Mouse (Mus musculus) spleen, adult 2 months (tissue): Measurements from ENCODE around the gene Sash1. TPM values are rescaled to one million over a fixed set of nuclear protein-coding genes. Genes with fewer than 3 reads are reported as not detected.

Source experiments
- DNase-seq, 2 experiments: peaks; one replicate each; pipeline versions ENCODE4 v3.0.0 to v3.0.0-alpha.2; 2012 to 2021; ENCODE audit warnings: low spot score in 2 of 2, low read depth in 1 of 2
- H3K27ac ChIP-seq: fragments of 200-500 bp; 2 replicates; pipeline ENCODE4 v1.5.1; 2012; ENCODE audit warnings: low read length, inconsistent platforms; ENCODE audit not compliant: insufficient read depth
- H3K27me3 ChIP-seq: fragments of 200-500 bp; 2 replicates; pipeline ENCODE4 v1.6.1; 2012; ENCODE audit warnings: mild to moderate bottlenecking, moderate library complexity, low read length, inconsistent platforms; ENCODE audit not compliant: control insufficient read depth, insufficient read depth
- H3K36me3 ChIP-seq: fragments of 200-500 bp; 2 replicates; pipeline ENCODE4 v1.6.1; 2012; ENCODE audit warnings: mild to moderate bottlenecking, low read length, inconsistent platforms; ENCODE audit not compliant: control insufficient read depth, insufficient read depth
- H3K4me1 ChIP-seq: fragments of 200-500 bp; 2 replicates; pipeline ENCODE4 v1.6.1; 2011; ENCODE audit warnings: inconsistent platforms; ENCODE audit not compliant: control insufficient read depth, insufficient read depth, insufficient read length
- H3K4me3 ChIP-seq: fragments of 200-500 bp; 2 replicates; pipeline ENCODE4 v1.5.1; 2011; ENCODE audit warnings: mild to moderate bottlenecking, inconsistent platforms; ENCODE audit not compliant: insufficient read depth, insufficient read length; ENCODE audit errors: extremely low read depth
- CTCF ChIP-seq: fragments of 200-500 bp; IDR thresholded peaks from 2 replicates; pipeline ENCODE4 v1.5.1; 2011; ENCODE audit warnings: mild to moderate bottlenecking, inconsistent platforms; ENCODE audit not compliant: insufficient read depth, insufficient read length, insufficient replicate concordance; ENCODE audit errors: extremely low read depth
- POLR2A ChIP-seq: fragments of 200-500 bp; IDR thresholded peaks from 2 replicates; pipeline ENCODE4 v1.6.1; 2011; ENCODE audit warnings: low read depth, low read length, inconsistent platforms
- WGBS: fragments of 180-500 bp; shearing (Covaris S2); methylation state at CpG from one replicate; pipeline ENCODE4 v1.1.7; 2018; 5-methylcytosine and 5-hydroxymethylcytosine counted together
- polyA plus RNA-seq: library from polyadenylated mRNA; depleted of rRNA; stranded (reverse); fragments of >200 nt; gene quantifications from 2 replicates; pipeline ENCODE4 v1.2.3, GENCODE M21; 2012

Sash1 gene
- polyA plus RNA-seq, 1 experiment = 9.8 TPM

DNA sequence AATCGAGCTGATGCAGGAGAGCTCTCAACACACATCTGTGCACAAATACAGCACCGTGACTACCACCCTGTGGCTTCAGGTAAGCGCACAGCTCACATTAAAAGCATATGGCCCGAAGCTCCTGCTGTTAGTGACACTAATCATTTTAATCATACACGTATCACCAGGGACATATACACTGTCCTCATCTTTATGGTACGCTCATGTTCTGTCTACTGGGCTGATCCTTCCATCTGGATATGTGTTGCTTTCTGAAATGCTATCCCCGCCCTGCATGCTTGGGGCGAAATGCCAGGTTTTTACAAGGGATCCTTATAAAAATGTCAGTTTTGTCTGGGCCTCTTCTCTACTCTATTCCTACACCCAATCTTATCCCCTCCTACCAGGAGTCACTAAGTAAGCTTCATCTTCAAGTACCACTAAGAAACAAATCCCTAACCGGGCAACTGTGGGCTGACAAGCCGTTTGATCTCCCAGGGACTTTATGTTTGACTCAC is 103.9 kb downstream of the Sash1 start:
- WGBS = 91% methylated on average over 10 of the region's 10 CpGs
- Histone ChIP-seq H3K4me1 (no peaks in the 10 kb centered on the region; the same call in none of the 2 replicates), H3K36me3 (no peaks in the 10 kb centered on the region), H3K27ac (no peak overlapping the region), H3K27me3 (no peaks in the 10 kb centered on the region), H3K4me3 (no peak overlapping the region)
- DNase-seq = no peak
- TF ChIP-seq POLR2A (no peak), CTCF (no peak)

DNA sequence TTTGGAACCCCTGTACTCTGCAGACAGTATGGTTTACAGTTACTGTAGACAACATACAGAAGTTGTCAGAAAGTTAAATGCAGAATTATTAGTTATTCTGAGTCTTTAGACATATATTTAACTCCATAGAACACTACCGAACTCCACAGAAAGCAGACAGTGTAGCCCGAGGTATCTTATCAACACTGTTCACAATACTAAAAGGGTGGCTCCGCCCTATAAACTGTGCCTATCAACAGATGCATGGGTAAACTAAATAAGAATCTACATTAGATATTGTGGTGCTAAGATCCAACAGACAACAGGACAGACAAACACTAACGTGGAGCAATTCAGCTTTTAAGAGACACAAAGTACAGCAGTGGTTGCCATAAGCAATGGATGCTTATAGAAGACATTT is 106.0 kb downstream of the Sash1 start:
- Histone ChIP-seq H3K27me3 (no peaks in the 10 kb centered on the region), H3K4me1 (no peaks in the 10 kb centered on the region; the same call in 1 of the 2 replicates), H3K27ac (no peak overlapping the region), H3K36me3 (no peaks in the 10 kb centered on the region), H3K4me3 (no peak overlapping the region)
- TF ChIP-seq POLR2A (no peak), CTCF (no peak)
- no peak for DNase-seq
- 83% methylated on average over 4 of the region's 4 CpGs for WGBS

DNA sequence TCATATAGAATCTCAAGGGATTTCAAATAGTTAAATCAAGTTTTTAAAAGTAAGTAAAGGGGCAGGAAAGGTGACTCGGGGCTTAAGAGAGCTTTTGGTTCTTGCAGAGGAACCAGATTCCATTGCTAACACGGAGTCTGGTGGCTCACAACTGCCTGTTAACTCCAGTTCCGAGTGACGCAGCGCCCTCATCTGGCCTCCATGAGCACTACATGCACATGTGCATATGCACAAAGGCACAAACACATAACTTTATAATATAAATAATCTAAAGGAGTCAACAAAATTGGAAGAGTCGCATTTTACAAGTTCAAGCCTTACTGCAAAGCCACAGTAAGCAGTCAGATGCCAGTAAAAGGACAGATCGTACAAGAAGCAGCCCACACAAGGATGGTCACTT is 107.0 kb downstream of the Sash1 start:
- DNase-seq = no peak
- 94% methylated on average over 7 of the region's 7 CpGs for WGBS
- TF ChIP-seq CTCF (no peak), POLR2A (no peak)
- no peak overlapping the region for H3K4me3 ChIP-seq
- H3K27me3 ChIP-seq = no peaks in the 10 kb centered on the region
- no peaks in the 10 kb centered on the region for H3K36me3 ChIP-seq
- no peak overlapping the region for H3K27ac ChIP-seq
- no peaks in the 10 kb centered on the region; the same call in 1 of the 2 replicates for H3K4me1 ChIP-seq

DNA sequence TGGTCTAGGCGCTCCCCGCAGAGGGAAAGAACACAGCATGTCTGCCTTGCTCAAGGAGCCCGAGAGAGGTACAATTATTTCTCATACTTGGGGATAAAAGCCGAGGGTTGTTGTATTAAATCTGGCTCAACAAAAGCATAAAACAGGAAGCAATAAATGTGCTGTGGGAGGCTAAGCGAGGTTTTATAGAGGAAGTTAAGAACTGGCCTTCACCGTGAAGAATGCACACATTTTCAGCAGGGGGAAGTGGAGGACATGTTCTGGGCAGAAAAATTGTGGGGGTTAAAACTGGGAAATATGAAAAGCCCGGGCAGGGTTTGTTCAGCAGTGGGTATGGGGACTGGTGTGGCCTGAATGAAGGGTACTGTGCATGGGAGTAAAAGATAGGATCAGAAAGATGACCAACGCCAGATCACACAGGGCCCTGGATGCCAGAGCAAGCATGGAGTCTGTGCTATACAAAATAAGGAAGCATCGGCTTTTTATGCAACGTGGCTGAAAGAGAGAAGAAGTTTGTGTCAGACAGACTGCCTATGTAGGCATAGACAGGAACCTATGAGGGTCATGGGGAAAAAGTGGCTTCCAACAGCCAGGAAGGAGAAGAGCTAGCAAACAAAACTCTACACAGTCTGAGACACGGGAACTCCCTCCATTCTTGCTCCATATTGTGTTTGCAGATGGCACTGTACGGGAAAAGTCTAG is 108.2 kb downstream of the Sash1 start:
- Histone ChIP-seq H3K36me3 (no peaks in the 10 kb centered on the region), H3K4me1 (no peaks in the 10 kb centered on the region; the same call in 1 of the 2 replicates), H3K27ac (peak overlapping the region; percentile 55), H3K4me3 (no peak overlapping the region), H3K27me3 (no peaks in the 10 kb centered on the region)
- no peak for TF ChIP-seq CTCF
- TF ChIP-seq POLR2A = no peak
- 41% methylated on average over 12 of the region's 12 CpGs for WGBS
- DNase-seq = no peak

DNA sequence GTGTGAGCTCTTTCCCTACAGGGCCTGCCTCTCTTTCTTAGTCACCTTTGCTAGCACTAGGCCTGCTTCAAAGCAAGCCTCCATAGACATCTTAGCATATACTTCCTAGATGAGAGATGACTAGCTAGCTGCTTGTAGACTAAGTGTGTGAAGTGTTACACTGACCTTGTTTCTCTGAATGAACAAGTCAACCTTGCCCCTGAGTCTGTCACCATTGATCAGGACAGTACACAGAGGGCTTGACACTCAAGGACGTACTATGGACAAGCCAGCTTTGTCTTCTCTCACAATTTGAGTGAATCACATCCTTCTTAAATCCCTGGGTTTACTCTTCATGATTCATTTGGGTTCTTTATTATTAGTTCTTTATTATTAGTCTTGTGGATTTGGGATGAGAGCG is 109.1 kb downstream of the Sash1 start:
- Histone ChIP-seq H3K4me3 (no peak overlapping the region), H3K27ac (no peak overlapping the region), H3K36me3 (no peaks in the 10 kb centered on the region), H3K27me3 (no peaks in the 10 kb centered on the region), H3K4me1 (no peaks in the 10 kb centered on the region; the same call in 1 of the 2 replicates)
- TF ChIP-seq POLR2A (no peak), CTCF (no peak)
- no peak for DNase-seq
- WGBS = 95% methylated on average over 2 of the region's 2 CpGs

DNA sequence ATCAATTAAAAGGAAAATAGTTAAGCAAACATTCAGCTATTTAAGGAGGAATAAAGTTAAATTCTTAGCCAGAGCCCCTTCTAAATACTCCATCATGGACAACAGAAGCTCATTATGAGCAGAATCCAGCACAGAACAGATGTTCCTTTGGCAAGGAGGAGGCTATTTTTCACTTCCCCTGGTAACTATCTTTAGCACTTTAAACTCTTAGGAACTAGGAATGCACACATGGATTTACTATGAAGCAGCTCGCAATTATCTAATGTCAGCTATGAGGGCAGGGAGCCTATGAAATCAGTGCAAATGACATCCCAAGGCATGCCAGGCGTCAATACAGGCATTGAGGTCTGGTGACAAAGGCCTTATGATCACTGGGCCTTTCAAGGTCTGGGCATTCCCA is 110.1 kb downstream of the Sash1 start:
- DNase-seq = no peak
- H3K27me3 ChIP-seq = no peaks in the 10 kb centered on the region
- H3K27ac ChIP-seq = no peak overlapping the region
- TF ChIP-seq POLR2A (no peak), CTCF (no peak)
- no peak overlapping the region for H3K4me3 ChIP-seq
- no peaks in the 10 kb centered on the region for H3K36me3 ChIP-seq
- H3K4me1 ChIP-seq = no peaks in the 10 kb centered on the region; the same call in 1 of the 2 replicates
- 83% methylated on average over 2 of the region's 2 CpGs for WGBS
